In genomic region chr19:36305542-36305941, GRCm38 (mm10) we compare ENCODE assay signal across 20 mouse cellular contexts. TPM values are rescaled to one million over a fixed set of nuclear protein-coding genes. Genes with fewer than 3 reads are reported as not detected.
A peak's percentile ranks its signal among the peaks of the same experiment; 100 is the strongest.
DNase-seq lines count a peak whose midpoint lies in the region; ATAC-seq lines count a peak whose summit lies in the region.
"Had no signal": no experiment of that assay in that cellular context is flagged by ENCODE, and none has a peak within 500 bp of the region (broad histone marks: within the 10 kb centered on the region; RNA-seq: fewer than 3 reads in every experiment).

No protein-coding gene starts in this region.

- ATAC-seq in monocyte, adult 5-6 weeks (replicated peaks; ENCODE audit: insufficient number of reproducible peaks, low FRiP score, low TSS enrichment, poor library complexity, severe bottlenecking) = no peak
- ATAC-seq: CD4-positive, CD25-positive, alpha-beta regulatory T cell, adult 4 months; forebrain, embryonic 14.5 days; intestine, postnatal 0 days had no signal

- peak; percentile 88 for DNase-seq in 3T3-L1 (ENCODE audit: low read depth, low spot score)
- peak; percentile 2 for DNase-seq in Muller cell, postnatal 12 days (ENCODE audit: inconsistent ontology term)
- peak; percentile 36 for DNase-seq in brain, adult 2 months (ENCODE audit: low read depth, low spot score)
- no peak for DNase-seq in right cerebral cortex, adult 2 months (ENCODE audit: low spot score in 2 of 2)
- no peak for DNase-seq in right cerebral cortex, postnatal 14 days
- DNase-seq in natural killer cell, adult 2 months (ENCODE audit: low spot score in 2 of 2) = no peak
- DNase-seq: adrenal gland, adult 2 months; adrenal gland, postnatal 14 days; B cell, adult 2 months; cerebellum, adult 11-12 months; cerebellum, adult 8-10 months; cerebellum, postnatal 10 days; cerebellum, postnatal 36 days; embryo, embryonic 11 days; gastrocnemius, postnatal 10 days; heart, adult 11 months had no signal

RNA-seq across cellular contexts. Expression of gene Pcgf5, which starts 42.6 kb away (rescaled TPM):
- total RNA-seq in monocyte, adult 5-6 weeks (2017) = 41.4 to 50.6 TPM (median 42.8 TPM) in 3 replicates

Comparison
In these comparisons a context has a peak if more than half of its experiments do, and no peak if none do; other contexts are left out.
1. DNase-seq: peak in 3T3-L1 (single experiment), Muller cell, postnatal 12 days (single experiment) and brain, adult 2 months (single experiment); none in right cerebral cortex, adult 2 months (0 of 2), right cerebral cortex, postnatal 14 days (single experiment) and natural killer cell, adult 2 months (0 of 2).